Mouse (Mus musculus) heart, embryonic 12.5 days (tissue): ENCODE results near the gene Rhoh. TPM values are rescaled to one million over a fixed set of nuclear protein-coding genes. Genes with fewer than 3 reads are reported as not detected.
A peak's percentile ranks its signal among the peaks of the same experiment; 100 is the strongest.

Source experiments
- ATAC-seq: fragments of 200-750 bp; cut with Nextera tagmentation; 2 replicates; pipeline ENCODE4 v1.8.0; 2017; ENCODE audit warnings: moderate TSS enrichment, moderate library complexity; ENCODE audit not compliant: insufficient number of reproducible peaks, low FRiP score
- H3K27ac ChIP-seq: fragments of 300-500 bp; sonication (generic); 2 replicates; pipeline ENCODE4 v1.5.1; 2016; ENCODE audit warnings: mild to moderate bottlenecking, moderate library complexity; ENCODE audit not compliant: poor library complexity, severe bottlenecking
- H3K27me3 ChIP-seq: fragments of 300-500 bp; sonication (generic); replicated peaks from 2 replicates; pipeline ENCODE4 v1.6.1; 2016; ENCODE audit warnings: mild to moderate bottlenecking, moderate library complexity
- H3K36me3 ChIP-seq: fragments of 300-500 bp; sonication (generic); 2 replicates; pipeline ENCODE4 v1.6.1; 2016; ENCODE audit warnings: mild to moderate bottlenecking, moderate library complexity
- H3K4me1 ChIP-seq: fragments of 300-500 bp; sonication (generic); replicated peaks from 2 replicates; pipeline ENCODE4 v1.6.1; 2016; ENCODE audit warnings: mild to moderate bottlenecking
- H3K4me2 ChIP-seq: fragments of 300-500 bp; sonication (generic); 2 replicates; pipeline ENCODE4 v1.6.1; 2016; ENCODE audit warnings: mild to moderate bottlenecking, moderate library complexity
- H3K4me3 ChIP-seq: fragments of 300-500 bp; sonication (generic); 2 replicates; pipeline ENCODE4 v1.5.1; 2016; ENCODE audit warnings: mild to moderate bottlenecking
- H3K9ac ChIP-seq: fragments of 300-500 bp; sonication (generic); 2 replicates; pipeline ENCODE4 v1.6.1; 2016; ENCODE audit warnings: mild to moderate bottlenecking, moderate library complexity
- H3K9me3 ChIP-seq: fragments of 300-500 bp; sonication (generic); replicated peaks from 2 replicates; pipeline ENCODE4 v1.6.1; 2016; ENCODE audit warnings: mild to moderate bottlenecking, moderate library complexity
- WGBS: fragments of 180-500 bp; shearing (Covaris S2); methylation state at CpG from one replicate; pipeline ENCODE4 v1.1.7; 2016; 5-methylcytosine and 5-hydroxymethylcytosine counted together
- polyA plus RNA-seq: library from polyadenylated mRNA; unstranded; fragments of >200 nt; fragmentation: Nextera tagmentation; extraction: Ambion mirVana; gene quantifications from 2 replicates; pipeline ENCODE4 v1.2.1, GENCODE M21; 2016

Gene Rhoh
- polyA plus RNA-seq, 1 experiment from 2014 or later = 0.97 TPM

DNA sequence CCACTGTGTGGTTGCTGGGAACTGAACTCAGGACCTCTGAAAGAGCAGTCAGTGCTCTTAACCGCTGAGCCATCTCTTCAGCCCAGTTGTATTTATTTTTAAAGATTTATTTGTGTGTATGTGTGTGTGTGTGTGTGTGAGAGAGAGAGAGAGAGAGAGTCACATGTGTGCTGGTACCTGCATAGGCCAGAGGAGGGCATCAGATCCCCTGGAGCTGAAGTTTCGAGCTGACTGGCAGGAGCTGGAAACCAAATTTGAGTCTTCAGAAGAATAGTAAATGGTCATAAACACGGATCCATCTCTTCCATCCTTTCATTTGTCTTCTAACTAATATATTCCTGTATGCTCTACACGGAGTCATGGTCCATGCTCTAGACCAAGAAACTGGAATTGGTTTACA is 72.2 kb downstream of the Rhoh start:
- Histone ChIP-seq H3K9me3 (no peaks in the 10 kb centered on the region), H3K4me3 (no peak overlapping the region), H3K4me2 (no peak overlapping the region), H3K9ac (no peak overlapping the region), H3K36me3 (no peaks in the 10 kb centered on the region), H3K27me3 (no peaks in the 10 kb centered on the region), H3K4me1 (0 out of 2 replicates have a peak, but pooled peaks cover 8% of the 10 kb centered on the region), H3K27ac (no peak overlapping the region)
- WGBS = 76% methylated on average over 4 of the region's 4 CpGs
- ATAC-seq = no peak

DNA sequence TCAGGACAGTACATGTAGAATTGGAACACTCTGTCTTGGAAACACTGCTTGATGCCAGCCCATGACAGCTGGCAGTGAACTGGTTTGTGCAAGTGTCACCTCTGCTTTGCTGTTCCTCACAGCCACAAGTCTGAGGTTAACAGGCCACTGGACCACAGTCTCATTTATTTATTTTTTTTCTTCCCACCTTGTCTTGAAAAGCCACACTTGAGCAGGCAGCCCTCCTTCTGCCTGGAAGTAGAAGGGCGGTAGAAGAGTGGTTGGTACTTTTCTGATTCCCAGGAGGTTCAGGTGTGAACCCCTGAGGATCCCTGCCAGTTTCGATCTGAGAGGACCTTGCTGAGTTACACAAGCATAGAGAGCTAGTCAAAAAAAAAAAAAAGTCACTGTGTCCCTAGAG is 72.8 kb downstream of the Rhoh start:
- Histone ChIP-seq H3K36me3 (no peaks in the 10 kb centered on the region), H3K4me1 (0 out of 2 replicates have a peak, but pooled peaks cover 8% of the 10 kb centered on the region), H3K27ac (no peak overlapping the region), H3K27me3 (no peaks in the 10 kb centered on the region), H3K4me3 (no peak overlapping the region), H3K4me2 (no peak overlapping the region), H3K9ac (no peak overlapping the region), H3K9me3 (no peaks in the 10 kb centered on the region)
- ATAC-seq = no peak
- 73% methylated on average over 2 of the region's 2 CpGs for WGBS

DNA sequence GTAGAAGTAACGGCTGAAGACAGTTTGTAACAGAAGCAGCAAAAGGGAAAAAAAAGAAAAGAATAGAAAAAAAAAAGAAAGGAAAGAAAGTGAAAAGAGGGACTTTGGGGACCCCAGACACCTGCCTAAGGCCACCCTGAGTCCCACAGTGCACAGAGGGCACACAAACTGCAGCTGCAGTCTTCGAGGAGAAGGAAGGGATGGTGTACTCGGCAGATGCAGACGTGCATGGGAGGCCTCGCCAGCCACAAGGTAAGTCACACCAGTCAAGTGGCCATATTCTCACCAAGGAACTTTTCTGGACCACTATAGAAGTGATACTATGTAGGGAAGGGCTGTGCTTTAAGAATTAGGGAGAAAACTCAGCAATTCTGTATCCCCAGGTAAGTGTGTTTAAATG is 73.8 kb downstream of the Rhoh start, which contains the start of gene Chrna9:
Chrna9 (plus strand) TSS at position 139 of the 400 bp plus-strand sequence.
- Histone ChIP-seq H3K36me3 (no peaks in the 10 kb centered on the region), H3K27me3 (no peaks in the 10 kb centered on the region), H3K9ac (no peak within 1 kb of the TSS), H3K4me3 (no peak within 1 kb of the TSS), H3K27ac (no peak within 1 kb of the TSS), H3K9me3 (no peaks in the 10 kb centered on the region), H3K4me1 (0 out of 2 replicates have a peak, but pooled peaks cover 8% of the 10 kb centered on the region), H3K4me2 (no peak within 1 kb of the TSS)
- ATAC-seq = no peak
- 81% methylated on average over 5 of the region's 5 CpGs for WGBS

DNA sequence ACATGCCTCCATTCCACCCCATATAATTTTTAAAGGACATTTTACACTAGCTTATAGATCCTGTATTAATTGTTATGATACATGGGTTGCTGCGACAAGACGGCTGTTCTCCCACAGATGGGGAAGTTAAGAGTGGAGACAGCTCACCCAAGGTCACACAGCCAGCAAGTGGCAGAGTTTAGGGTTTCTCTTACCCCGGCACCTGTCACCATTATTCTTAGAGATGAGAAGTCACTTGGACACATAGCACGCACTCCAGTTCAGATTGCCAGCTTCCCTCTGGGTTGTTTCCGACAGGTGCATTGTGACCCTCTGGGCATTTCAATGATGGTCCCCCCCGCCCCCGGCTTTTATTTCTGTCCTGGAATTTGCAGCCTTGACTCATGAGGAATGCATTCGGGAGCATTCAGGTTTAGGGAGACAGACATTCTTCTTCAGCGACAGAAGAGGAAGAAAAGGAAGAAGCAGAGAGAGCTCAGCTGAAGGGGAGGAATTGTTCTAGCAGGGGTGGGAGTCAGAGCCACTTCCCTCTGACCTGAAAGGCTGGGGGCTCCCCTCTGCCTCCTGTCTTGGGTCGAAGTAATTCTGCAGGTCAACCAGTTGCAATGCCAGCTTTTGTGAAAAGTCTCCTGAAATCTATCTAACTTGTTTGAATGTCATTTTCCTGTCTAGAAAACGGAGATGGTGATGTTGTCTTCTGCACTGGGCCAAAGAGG is 76.2 kb downstream of the Rhoh start:
- Histone ChIP-seq H3K36me3 (no peaks in the 10 kb centered on the region), H3K4me2 (peak overlapping the region; percentile 14; the same call in 1 of the 2 replicates), H3K9me3 (no peaks in the 10 kb centered on the region), H3K9ac (no peak overlapping the region), H3K4me1 (peaks cover 8% of the 10 kb centered on the region; the same call in 1 of the 2 replicates), H3K27me3 (no peaks in the 10 kb centered on the region), H3K4me3 (no peak overlapping the region), H3K27ac (0 out of 2 replicates have a peak overlapping the region, but pooled peaks have one; percentile 24)
- WGBS = 48% methylated on average over 11 of the region's 11 CpGs
- ATAC-seq = no peak

DNA sequence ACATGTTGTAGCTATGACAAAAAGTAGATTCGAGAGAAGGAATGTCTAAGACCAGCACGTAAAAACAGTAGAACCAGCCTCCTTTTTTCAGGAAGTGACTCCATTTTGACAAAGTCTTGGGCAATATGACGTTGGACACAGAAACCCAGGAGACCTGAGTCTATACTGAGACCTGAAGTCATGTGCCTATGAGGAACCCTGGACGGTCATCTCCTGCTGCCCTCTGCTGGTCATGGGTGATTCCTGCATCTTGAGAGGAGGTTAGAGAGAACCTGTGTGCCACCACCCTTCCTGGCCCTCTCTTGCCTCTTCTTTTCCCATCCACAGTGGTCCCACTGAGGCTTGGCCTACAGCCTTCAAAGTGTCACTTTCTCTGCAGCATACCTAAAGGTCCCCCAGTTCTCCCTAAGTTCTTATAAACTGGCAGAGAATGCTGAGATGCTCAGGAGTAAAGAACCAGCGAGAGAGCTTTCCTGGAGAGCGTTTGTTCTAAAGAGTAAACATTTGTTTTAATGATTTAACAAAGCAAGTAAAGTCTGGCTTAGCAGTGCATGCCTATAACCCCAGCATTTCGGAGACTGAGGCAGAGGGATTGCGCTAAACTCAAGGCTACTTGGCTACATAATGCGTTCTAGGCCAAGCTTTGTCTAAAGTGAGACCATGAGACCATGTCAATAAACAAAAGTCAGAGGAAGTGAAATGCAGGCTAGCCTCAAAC is 77.1 kb downstream of the Rhoh start:
- no peak overlapping the region for H3K27ac ChIP-seq
- no peaks in the 10 kb centered on the region for H3K27me3 ChIP-seq
- no peak overlapping the region for H3K4me2 ChIP-seq
- ATAC-seq = peak; percentile 61; the same call in 1 of the 2 replicates
- no peak overlapping the region for H3K9ac ChIP-seq
- H3K36me3 ChIP-seq = no peaks in the 10 kb centered on the region
- H3K4me1 ChIP-seq = peaks cover 8% of the 10 kb centered on the region; the same call in 1 of the 2 replicates
- no peak overlapping the region for H3K4me3 ChIP-seq
- 56% methylated on average over 9 of the region's 9 CpGs for WGBS
- no peaks in the 10 kb centered on the region for H3K9me3 ChIP-seq

DNA sequence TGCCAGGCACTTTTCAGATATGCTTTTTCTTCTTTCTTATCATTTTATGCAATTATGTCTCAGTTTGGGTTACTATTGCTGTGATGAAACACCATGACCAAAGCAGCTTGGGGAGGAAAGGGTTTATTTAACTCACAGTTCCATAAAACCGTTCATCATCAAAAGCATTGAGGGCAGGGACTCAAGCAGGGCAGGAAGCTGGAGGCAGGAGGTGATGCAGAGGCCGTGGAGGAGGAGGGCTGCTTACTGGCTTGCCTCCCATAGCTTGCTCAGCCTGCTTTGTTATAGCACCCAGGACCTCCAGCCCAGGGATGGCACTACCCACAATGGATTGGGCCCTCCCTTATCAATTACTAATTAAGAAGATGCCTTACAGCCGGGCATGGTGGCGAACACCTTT is 80.1 kb downstream of the Rhoh start:
- Histone ChIP-seq H3K36me3 (no peaks in the 10 kb centered on the region), H3K27ac (no peak overlapping the region), H3K4me3 (no peak overlapping the region), H3K4me1 (peaks cover 8% of the 10 kb centered on the region; the same call in 1 of the 2 replicates), H3K9me3 (no peaks in the 10 kb centered on the region; the same call in 1 of the 2 replicates), H3K27me3 (no peaks in the 10 kb centered on the region), H3K4me2 (no peak overlapping the region), H3K9ac (no peak overlapping the region)
- WGBS = 59% methylated on average over 4 of the region's 4 CpGs
- ATAC-seq = no peak

Other genes with a start within 250 kb of the Rhoh start
- gene Pds5a, start 162.9 kb upstream of the Rhoh start, polyA plus RNA-seq = 61.7 and 63.8 TPM in 2 replicates
- 31.9 and 32.9 TPM in 2 replicates for gene N4bp2, start 97.7 kb upstream of the Rhoh start, polyA plus RNA-seq
- 0.26 TPM in 1 of 2 replicates, not detected in the other for gene Chrna9, start 73.7 kb downstream of the Rhoh start, polyA plus RNA-seq
- 0.29 and 0.31 TPM in 2 replicates for gene 9130230L23Rik, start 143.1 kb downstream of the Rhoh start, polyA plus RNA-seq